Mouse (Mus musculus): ENCODE measurements around the gene Zfp362.

DNA sequence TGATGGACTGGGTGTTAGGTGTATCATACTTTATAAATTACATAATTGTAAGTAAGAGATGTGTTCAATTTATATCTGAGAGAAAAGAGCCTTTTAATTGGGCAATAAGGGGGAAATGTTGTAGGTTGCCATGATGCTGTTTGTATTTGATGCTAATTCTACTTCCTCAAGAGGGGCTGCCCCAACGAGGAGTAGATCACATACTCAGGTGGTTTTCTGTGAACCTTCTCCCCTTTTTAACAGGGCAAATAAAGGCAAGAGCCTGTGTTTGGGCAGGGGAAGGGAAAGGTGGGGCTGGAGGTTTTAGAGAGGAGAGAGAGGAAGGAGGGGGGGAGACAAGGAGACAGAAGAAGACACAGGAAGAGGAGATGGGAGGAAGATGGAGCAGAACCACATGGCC, 65.0 kb downstream of the Zfp362 start:
- no peak for TF ChIP-seq POLR2A (IDR thresholded peaks at IDR 0.05; ENCODE audit: low read depth, low read length)
- TF ChIP-seq TBP (conservative IDR thresholded peaks at IDR 0.05; ENCODE audit: low read depth, low read length), result no peak
- no peak for TF ChIP-seq HCFC1 (IDR thresholded peaks at IDR 0.05; ENCODE audit: low read depth, low read length)
- no peak for TF ChIP-seq NELFE (IDR thresholded peaks at IDR 0.05; ENCODE audit: low read depth, low read length)
- no peak for TF ChIP-seq POLR2AphosphoS2 (IDR thresholded peaks at IDR 0.05; ENCODE audit: low read depth, low read length)
- TF ChIP-seq MYC (IDR thresholded peaks at IDR 0.05; ENCODE audit: low read depth, low read length), result no peak
- TF ChIP-seq CTCF (conservative IDR thresholded peaks at IDR 0.05 in 1 of 2, IDR thresholded peaks at IDR 0.05 in 1 of 2; ENCODE audit: low read depth in 2 of 2, low read length in 2 of 2), result no peak
- TF ChIP-seq MAFK (IDR thresholded peaks at IDR 0.05; ENCODE audit: insufficient replicate concordance, low read length), result no peak
- TF ChIP-seq ZC3H11A (IDR thresholded peaks at IDR 0.05; ENCODE audit: low read depth, low read length), result no peak
- TF ChIP-seq RCOR1 (conservative IDR thresholded peaks at IDR 0.05; ENCODE audit: low read depth, low read length), result no peak
- TF ChIP-seq GABPA (IDR thresholded peaks at IDR 0.05; ENCODE audit: insufficient replicate concordance, low read depth, low read length), result no peak
- TF ChIP-seq EP300 (IDR thresholded peaks at IDR 0.05; ENCODE audit: low read length), result no peak
- no peak for TF ChIP-seq BHLHE40 (IDR thresholded peaks at IDR 0.05; ENCODE audit: low read depth, low read length)
